Mouse (Mus musculus) cerebellum, adult 9-11 months (tissue): Measurements from ENCODE around the gene Pipox.

Experiments used
- DNase-seq: peaks from one replicate; pipeline ENCODE4 v3.0.0; 2022

Gene Pipox

DNA sequence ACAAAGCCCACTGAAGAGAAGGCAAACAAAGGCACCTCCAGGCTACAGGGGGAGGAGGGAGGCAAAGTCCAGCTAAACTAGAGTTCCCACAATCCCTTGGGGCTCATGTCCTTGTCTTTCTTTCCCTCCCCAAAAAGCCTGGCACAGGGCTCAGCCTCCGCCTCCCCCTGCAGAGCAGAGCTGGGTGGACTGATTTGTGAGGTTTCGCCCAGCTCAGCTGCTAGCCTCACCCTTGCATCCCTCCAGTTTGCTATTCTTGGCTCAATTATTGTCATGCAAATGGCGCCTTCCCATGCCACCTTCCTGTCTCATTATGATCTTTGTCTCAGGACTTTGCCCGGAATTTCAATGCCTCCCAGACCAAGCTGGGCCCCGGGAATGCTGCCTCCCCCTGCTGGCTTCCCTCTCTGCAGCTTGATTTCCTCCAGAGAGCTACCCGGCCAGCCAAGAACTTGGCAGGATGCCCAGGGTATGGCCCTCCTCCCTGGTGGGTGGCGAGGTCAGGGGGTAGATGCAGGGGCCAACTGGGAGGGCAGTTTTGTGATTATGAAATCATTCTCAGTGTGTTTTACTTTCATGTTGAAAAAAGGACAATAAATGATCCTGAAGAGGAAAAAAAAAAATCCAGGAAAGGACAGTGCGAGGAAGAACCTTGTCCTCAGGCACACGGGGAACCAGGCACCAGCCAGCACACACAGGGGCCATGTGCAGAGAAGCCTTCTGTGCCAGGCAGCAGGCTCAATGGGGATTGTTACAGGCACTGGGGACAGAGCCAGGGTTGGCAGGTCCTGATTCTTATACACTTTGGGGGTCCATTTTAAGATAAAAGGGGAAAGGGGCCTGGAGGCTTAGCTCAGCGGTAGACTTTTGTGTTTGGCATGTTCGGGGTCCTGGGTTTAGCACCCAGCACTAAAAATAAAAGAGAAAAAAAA lies at the start of gene Pipox:
Pipox (minus strand) TSS at position 310 of the 932 bp plus-strand sequence.
- peak; percentile 91 for DNase-seq

DNA sequence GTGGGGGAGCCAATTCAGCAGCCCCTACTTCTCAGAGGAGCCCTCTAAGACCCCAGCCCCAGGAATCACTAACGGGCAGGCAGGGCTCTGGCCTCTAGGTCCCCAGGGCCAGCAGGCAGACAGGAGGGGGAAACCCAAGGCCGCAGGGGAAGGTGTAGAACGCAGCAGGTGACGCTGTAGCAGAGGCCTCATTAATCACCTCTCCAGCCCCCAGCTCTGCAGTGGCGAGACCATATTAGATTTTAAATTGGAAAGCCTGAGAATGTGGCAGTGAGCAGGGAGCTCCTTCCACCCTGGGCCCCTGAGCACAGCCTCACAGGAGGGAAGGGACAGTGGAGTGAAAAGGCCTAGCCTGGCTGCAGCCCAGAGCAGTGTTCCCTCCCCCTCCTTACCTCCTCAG lies 48.3 kb upstream of the Pipox start:
- no peak for DNase-seq

DNA sequence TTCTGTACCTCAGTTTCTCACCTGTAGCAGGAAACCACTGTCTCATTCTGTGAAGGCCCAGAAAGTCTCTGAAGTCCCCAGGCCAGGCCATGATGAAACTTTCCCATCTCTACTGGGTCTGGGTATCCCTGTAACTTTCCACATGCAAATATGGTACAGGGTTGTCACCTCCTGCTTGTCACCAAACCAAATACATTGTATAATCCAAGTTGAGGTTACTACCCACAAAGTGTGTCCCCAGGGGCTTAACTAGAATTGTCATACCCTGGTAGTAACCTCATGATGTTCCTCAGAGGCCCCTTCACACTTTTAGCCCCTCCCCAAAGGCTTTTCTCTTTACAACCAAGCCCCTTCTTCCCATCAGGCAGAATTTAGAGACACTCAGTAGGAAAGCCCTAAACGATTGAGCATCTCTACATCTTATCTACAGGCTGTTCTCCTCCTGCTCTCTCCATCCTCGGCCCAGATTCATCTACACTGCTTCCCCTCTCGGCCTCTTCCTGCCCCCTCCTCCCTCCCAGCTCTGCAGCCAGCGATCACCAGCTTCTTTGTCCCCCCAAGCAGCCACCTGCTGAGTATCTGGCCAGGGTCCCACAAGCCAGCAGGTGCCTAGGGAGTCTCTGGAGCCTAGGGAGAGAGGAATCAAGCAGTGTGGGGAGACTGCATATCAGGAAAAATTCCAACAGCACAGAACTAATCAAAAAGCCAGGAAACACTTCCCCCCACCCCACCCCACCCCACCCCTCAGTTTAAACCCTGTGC lies 43.9 kb upstream of the Pipox start:
- DNase-seq: no peak

DNA sequence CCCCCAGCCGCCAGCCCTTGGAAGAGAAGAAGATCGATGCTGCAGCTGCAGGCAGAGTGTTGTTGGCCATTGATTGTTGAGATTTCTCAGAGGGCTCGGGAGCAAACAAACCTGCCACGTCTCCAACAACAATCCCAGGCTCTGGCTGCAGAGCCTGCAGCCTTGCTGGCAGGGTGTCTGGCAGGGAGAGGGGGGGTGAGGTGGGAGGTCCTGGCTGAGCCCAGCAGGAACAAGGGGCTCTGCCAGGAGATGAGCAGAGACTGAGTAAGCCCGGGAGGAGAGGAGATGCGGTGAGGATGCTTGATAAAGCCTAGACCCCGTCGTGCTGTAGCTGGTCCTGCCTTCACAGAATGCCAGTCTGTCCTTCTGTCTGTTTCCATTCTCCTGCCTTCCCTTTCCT lies 43.0 kb upstream of the Pipox start:
- DNase-seq: peak; percentile 68

DNA sequence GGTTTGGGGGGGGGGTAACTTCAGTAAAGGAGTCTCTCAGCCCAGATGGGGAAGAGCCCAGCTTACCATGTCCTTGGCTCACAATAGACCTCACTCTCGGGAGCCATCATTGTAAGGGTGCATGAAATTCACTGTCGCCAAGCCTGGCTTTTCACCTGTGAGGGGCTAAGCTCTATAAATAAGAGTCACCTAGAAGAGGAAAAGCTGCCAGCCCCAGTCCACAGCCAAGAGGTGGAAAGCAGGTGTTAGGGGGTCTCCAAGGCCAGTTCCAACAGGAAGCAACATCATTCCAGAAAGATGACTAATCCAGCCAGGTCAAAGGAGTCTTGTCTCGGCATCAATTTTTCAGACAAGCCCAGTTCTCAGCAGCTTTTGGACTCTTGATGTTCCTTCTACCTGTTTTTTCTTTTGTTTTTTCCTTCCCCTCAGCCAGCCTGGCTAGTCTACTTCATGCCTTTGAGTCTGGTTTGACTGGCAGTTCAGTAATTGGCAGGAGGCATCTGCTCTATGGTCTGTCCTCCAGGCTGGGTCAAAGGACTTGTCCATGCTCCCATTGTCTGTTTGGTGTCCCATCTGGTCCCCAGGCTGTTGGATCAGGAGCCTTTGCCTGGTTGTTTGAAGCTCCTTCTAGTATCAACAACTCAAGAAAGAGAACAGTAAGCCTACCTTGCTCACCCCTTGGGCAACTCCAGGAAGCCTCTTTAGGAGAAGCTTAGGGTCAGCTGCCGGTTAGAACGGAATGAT lies 40.8 kb upstream of the Pipox start:
- peak; percentile 83 for DNase-seq

DNA sequence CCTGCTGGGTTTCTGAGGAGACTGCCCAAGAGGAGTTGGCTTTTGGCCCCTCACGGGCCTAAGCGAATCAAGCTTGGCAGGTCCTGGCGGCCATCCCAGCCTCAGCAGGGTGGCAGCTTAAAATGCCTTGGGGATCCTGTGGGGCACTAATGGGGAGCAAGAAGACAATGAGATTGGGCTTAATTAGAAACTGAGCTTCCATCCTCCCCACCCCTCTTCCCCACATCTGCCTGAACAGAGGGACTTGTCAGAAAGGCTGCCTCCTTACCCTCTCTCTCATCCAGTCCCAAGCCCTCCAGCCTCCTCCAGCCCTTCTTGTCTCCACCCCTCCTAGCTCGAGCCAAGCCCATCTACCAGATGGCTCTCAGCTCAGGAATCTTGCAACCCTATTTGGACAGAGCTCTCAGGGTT lies 40.2 kb upstream of the Pipox start:
- DNase-seq: peak; percentile 86

DNA sequence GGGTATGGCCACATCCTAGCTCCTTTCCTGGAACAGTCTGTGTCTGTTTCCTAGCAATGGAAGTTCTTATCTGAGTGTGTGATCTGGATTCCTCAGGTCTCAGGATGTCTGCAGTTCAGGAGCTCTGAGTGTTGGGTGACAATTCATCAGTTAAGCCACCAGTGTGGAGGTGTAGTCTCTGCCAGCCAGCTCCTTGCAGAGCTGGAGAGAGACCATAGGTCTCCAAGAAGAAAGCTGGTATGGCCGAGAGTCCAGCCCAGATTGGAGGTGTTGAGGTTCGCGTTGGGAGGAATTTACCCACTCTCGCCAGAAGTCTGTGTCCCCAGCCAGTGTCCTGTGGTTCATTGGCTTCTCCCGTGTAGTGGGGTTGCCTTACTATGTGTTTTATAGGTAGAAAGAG lies 38.7 kb upstream of the Pipox start:
- no peak for DNase-seq

DNA sequence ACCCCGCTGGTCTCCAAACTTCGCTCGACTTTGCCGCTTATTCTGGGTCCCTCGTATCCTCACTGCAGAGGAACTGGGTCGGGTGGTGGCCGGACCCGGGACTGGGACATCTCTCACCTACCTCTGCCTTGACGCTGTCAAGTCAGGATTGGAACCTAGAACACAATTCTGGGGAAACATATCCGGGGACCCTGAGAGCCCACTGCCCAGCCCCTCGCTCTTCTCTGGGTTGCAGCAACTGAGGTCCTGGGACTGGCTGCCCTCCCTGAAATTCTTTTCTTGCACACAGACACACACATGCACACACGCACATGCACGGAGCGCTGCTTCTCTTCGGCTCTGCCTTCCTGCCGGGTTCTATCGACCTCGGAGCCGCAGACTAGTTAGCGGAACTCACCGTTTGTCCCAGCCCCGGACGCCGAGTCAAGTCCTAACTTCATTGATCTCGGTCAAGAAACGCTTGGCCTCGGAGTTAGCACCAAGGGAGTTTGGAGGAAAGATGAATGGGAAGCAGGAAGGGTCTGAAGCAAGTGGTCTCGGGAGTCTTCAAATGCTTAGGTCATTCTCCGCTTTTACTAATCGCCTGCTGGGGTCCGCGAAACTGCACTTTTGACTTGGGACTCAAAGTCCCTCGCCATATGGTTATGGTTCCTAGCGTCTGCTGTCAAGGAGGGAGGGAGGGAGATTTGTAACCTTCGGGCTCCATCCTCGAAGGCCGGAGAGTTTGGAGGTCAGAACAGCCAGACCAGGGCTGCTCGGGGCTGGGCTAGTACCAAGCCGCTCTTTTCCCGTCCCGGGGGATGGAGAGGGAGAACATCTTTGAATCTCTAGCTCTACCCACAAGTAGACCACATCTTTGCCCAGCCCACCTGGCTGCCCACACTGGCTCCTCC lies 37.9 kb upstream of the Pipox start:
- DNase-seq: no peak

DNA sequence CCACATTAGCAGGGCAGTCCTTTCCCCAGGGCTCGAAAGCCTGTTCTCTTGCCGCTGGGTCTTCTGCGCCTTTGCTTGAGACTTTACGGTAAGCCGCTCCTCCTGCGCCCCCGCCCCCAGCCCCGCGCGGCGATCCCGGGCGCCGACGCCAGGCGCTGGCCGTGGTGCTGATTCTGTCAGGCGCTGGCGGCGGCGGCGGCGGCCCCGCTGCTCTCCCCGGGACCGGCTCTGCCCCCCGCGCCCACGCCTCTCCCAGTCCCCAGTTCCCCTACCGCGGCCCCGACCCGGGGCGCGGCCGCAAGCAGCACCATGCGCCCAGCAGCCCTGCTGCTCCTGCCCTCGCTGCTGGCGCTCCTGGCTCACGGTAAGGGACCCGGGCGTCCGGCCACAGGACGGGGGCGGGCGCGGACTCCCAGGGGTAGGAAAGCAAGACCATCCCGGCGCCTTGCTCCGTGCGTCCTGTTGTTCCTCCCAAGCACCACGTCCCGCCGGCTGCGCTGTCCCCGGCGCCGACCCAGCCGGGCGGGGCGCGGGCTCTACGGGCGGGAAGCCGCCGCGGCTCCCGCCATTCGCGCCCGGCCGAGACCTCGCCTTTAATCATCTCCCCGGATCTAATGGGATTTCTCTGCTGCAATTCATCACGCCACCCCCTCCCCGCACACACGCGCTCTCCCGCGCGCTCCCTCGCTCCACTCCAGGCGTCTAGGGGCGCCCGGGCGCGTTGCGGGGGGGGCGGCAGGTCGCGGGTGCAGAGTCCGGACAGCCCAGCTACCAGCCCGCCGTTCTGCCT lies 37.0 kb upstream of the Pipox start, which contains the start of gene Sez6:
Sez6 (plus strand) TSS at position 50 of the 790 bp plus-strand sequence.
- peak; percentile 85 for DNase-seq

DNA sequence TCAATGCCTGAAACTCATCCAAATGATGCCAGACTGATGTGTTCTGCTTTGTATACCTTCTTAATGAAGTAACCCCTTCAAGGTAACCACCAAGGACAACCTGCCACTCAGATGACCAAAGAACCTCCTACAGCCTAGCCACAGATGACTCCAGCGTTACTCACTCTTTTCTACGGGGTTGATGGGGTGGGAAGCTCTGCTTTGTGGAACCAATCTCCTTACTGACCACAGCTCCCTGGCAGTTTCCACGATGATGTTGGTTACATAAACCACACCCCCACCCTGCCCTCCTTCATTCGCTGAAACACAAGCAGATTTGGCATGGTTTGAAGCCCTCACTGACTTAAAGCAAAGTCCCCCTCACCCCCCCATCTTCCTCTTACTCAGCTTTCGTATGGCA lies 33.9 kb upstream of the Pipox start:
- DNase-seq: no peak

DNA sequence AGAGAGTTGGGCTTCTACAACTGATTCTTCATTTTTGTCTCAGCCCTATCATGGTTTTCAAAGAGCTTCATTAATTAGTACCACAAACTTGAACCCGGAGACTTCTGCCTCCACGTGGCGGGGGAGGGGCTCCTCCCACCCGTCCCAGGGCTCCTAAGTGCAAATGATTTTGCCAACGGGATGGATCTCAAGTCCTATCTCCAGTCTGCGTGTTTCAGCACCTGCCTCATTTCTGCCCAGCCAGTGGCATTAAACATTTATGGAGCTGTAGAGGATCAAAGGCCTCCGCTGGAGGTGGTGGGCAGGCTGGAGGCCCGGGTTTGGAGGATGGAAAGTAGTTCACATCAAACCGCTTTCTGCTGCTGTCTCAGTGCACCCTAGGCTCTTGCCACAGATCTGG lies 32.8 kb upstream of the Pipox start:
- DNase-seq: no peak

DNA sequence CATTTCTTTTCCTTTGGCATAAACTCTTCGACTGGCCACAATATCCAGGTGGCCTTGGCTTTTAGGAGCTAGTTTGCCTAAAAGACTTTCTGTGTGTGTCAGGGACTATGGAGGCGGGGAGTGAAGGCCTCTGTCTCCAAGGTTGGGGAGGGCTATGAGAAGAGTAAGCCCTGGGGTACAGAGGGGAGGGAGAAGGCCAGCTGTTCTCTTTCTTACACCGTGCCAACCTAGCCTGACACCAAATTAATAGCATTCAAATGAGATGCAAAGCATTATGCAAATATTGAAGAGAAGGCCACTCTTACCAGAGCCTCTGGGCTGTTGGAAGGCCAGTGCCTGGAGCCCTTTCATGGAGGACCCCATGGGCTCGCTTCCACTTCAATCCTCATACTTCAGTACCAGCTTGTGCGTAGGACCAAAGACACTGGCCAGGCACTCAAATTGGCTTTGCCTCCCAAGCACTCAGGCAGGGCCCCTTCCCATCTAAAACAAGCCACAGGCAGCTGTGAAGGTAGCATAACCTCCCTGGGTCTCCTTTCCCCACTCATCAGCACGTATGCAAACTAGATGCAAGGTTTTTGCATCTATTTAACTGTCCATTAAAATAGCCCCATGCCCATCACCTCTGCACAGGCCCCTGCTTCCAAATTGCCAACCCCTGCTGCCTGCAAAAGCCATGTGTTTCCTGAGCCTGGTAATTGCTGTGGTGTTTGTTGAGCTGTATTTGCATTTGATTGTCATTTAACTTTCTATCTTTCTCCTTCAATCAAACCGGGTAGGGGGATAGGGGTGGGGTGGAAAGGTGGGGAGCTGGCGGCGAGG lies 32.2 kb upstream of the Pipox start:
- DNase-seq: no peak

DNA sequence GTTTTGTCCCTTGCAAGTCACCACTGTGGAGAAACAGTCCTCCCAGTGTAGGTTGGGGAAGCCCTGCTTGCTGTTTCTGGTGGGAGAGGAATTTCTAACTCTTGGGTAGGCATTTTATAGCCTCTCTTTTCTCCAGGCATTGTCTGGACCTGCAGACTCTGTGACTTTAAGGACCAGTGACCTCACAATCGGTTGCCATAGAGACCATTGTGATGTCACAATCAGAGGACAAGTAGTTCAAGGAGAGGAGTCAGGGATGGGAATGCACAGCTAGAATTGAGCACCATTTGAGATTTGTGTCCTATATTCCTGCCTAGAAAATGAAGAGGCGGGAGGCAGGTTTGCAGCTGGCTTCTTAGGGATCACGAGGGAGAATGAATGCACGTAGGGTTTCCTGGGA lies 29.4 kb upstream of the Pipox start:
- no peak for DNase-seq

DNA sequence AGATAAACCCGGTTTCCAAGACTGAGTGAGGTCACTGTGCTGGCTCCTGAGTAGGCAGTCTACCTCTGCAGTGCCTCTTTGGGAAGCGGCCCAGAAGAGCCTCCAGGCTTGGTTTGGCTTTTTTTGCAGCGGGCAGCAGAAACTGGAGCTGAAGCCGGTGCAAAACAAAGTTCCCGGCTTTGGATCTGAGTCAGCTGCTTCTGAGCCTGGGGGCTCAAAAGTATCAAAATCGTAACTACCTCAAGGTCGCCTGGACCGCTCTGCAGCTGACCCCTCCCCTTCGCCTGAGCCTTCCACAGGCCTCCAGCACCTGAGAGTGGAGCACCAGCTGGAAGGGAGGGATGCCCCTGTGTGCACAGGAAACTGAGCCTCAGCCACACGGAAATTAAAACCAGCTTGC lies 23.3 kb upstream of the Pipox start:
- peak; percentile 77 for DNase-seq

DNA sequence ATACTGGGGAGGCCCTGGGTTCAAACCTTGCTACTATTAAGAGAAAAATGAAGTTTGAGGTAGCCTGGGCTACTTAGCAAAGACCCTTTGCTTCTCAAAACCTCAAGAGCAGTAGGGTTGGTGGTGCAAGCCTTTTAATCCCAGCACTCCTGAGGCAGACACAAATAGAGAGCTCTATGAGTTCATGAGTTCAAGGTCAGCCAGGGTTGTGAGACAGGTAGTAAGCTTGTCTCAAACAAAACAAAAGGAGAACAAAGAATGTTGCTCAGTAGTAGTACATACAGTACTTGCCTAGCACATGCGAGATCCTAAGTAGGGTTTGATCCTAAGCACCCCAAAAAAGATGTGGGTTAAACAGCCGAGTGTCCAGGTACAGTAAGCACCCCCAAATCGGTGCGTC lies 22.8 kb upstream of the Pipox start:
- no peak for DNase-seq

DNA sequence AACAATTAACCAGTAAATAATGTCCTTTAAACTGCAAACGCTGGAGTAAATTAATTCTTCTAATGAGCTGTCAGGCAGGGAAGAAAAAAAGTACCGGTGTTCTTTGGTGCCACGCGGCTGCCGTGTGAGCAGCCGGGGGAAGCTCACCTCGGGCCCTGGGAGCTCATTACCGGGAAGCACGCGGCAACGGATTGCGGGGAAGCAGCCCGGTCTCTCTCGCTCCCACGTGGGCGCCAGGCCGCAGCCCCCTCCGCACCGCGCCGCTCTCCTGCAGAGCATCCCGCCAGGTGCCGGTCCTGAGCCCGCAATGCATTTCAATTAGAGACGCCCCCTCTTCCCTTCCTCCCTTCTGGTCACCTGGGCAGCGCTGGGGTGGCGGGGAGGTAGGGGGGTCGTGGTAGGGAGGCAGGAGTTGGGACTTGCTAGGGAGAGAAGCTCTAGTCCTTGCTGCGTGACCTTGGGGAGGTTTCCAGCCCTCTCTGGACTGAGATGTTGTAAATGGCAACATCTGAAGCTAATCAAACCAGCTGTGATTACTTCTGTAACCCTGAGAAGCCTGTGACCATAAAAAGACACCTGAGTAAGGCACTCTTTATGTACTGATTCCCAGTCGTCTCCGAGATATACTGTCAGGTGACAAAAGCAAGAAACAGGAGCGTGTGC lies 20.8 kb upstream of the Pipox start:
- DNase-seq: no peak

DNA sequence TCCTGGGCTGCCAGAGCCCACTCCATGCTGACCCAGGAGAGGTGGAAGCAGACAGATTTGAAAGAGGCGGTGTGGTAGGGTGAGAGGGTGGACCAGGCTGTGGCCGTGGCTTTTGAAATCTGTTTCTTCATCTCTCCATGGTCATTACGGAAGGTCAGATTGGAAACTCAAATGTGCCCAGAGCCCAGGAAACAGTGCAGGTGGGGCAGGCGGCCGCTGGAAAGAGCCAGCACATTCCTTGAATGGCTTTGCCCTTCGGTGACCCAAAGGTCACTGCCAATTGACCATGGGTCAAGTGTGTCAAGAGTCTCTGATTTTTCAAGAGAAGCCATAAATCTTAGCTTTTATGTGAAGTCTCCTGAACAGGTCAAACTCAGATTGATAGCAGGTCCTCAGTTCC lies 19.6 kb upstream of the Pipox start:
- DNase-seq: no peak

DNA sequence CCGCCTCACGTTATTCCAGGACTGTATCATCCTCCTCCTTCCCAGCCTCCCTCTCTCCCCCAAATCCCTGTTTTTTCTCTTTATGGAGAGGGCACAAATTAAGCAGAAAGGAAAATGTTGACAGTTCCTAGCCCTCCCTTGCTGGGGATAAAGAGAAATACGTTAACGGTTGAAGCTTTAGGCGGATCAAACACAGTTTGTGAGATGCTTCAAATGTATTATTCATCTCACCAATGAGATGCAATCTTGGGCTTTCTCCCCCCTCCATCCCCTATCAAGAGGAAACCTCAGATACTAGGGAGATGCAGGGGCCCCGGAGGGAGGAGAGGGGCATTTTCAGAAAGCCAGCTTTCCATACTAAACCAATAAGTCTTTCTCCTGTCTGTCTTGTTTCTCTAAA lies 15.9 kb upstream of the Pipox start:
- DNase-seq: no peak

DNA sequence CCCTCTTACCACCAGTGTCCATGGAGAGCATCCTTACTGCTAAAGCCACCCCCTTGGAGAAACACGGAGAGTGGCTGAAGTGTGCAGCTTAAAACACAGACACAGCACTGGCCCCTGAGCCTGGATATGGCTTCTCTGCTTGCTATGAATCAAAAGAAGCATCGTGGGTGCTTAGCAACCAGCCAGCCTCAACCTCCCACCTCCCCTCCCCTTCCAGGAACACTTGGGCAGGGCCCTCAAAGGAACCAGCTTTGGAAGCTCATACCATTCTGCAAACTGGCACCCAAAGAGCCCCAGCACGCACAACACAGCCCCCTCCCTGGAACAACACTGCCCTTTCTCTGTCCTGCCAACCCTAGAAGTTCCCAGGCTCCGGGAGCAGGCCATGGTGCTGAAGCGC lies 15.5 kb upstream of the Pipox start:
- DNase-seq: no peak

DNA sequence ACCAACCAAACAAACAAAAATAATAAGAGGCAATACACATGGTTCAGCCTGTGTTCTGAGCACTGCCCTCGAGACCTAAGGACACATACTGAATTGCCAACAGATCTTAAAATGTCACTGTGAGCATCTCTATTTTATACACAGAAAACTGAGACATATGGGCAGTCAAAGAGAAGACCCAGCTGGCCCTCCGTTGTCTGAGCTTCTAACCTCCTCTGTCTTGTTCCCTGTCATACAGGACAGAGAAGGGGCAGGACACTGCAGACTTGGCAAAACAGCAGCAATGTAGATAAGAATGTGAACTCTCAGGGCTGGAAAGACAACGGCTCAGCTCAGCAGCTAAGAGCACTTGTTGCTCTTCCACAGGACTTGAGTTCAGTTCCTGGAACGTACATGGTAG lies 14.6 kb upstream of the Pipox start:
- no peak for DNase-seq
